ENCODE assay signal across 30 mouse cellular contexts in genomic region chr2:136652206-136653003, GRCm38 (mm10).
A peak's percentile ranks its signal among the peaks of the same experiment; 100 is the strongest.
DNase-seq lines count a peak whose midpoint lies in the region; ATAC-seq and TF ChIP-seq lines count a peak whose summit lies in the region.
"Had no signal": no experiment of that assay in that cellular context is flagged by ENCODE, and none has a peak within 500 bp of the region (broad histone marks: within the 10 kb centered on the region; RNA-seq: fewer than 3 reads in every experiment).

No protein-coding gene starts in this region.

- no peaks in the 10 kb centered on the region for H3K4me1 ChIP-seq in midbrain, embryonic 15.5 days
- no peaks in the 10 kb centered on the region for H3K4me1 ChIP-seq in midbrain, embryonic 10.5 days
- H3K4me1 ChIP-seq in MEL (ENCODE audit: control insufficient read depth in 1 of 2, insufficient read depth in 2 of 2, low read length in 2 of 2): no peaks in the 10 kb centered on the region
- no peaks in the 10 kb centered on the region for H3K4me1 ChIP-seq in neural tube, embryonic 15.5 days
- no peaks in the 10 kb centered on the region for H3K4me1 ChIP-seq in intestine, postnatal 0 days (replicated peaks; ENCODE audit: control insufficient read depth, insufficient read depth, low read length)
- H3K4me1 ChIP-seq: forebrain, embryonic 10.5 days; forebrain, embryonic 15.5 days; lung, embryonic 15.5 days; midbrain, embryonic 12.5 days; neural tube, embryonic 12.5 days had no signal

- no peaks in the 10 kb centered on the region for H3K9me3 ChIP-seq in midbrain, embryonic 15.5 days
- H3K9me3 ChIP-seq in midbrain, embryonic 10.5 days (replicated peaks): no peaks in the 10 kb centered on the region
- H3K9me3 ChIP-seq in MEL (replicated peaks; ENCODE audit: insufficient read depth, low read length): no peaks in the 10 kb centered on the region
- no peaks in the 10 kb centered on the region for H3K9me3 ChIP-seq in neural tube, embryonic 15.5 days (replicated peaks)
- no peaks in the 10 kb centered on the region for H3K9me3 ChIP-seq in intestine, postnatal 0 days (ENCODE audit: control insufficient read depth)
- H3K9me3 ChIP-seq: embryonic facial prominence, embryonic 13.5 days; forebrain, embryonic 10.5 days; forebrain, embryonic 15.5 days; hindbrain, embryonic 13.5 days; limb, embryonic 13.5 days; lung, embryonic 15.5 days; midbrain, embryonic 12.5 days; neural tube, embryonic 12.5 days had no signal

- no peak for TF ChIP-seq RAD21 in MEL (IDR thresholded peaks at IDR 0.05; ENCODE audit: low read depth, low read length)

- no peak for DNase-seq in midbrain, embryonic 10.5 days (ENCODE audit: low spot score)
- DNase-seq in MEL (ENCODE audit: low read depth, low spot score): peak; percentile 1
- DNase-seq in heart, postnatal 14 days: no peak
- DNase-seq: adrenal gland, adult 8-10 months; cerebellum, adult 11-12 months; cerebellum, adult 9-11 months; gastrocnemius, postnatal 14 days; heart, postnatal 4 days; kidney, adult 9 months; kidney, postnatal 10 days; lung, postnatal 4 days; retina, postnatal 1 day; right cerebral cortex, postnatal 14 days; thymus, postnatal 14 days had no signal

- WGBS in midbrain, embryonic 15.5 days: 87% methylated on average over 5 of the region's 5 CpGs
- WGBS in midbrain, embryonic 10.5 days: 90% methylated on average over 5 of the region's 5 CpGs
- WGBS in neural tube, embryonic 15.5 days: 90% methylated on average over 5 of the region's 5 CpGs
- WGBS in intestine, postnatal 0 days: 86% methylated on average over 5 of the region's 5 CpGs

- intact Hi-C loops in heart, postnatal 14 days (cut with DNase I): no loop called here

- no peak overlapping the region for H3K4me3 ChIP-seq in midbrain, embryonic 15.5 days
- H3K4me3 ChIP-seq in midbrain, embryonic 10.5 days: no peak overlapping the region
- no peak overlapping the region for H3K4me3 ChIP-seq in MEL (ENCODE audit: control insufficient read depth in 1 of 2, insufficient read depth in 1 of 2, low read depth in 2 of 2, low read length in 2 of 2)
- no peak overlapping the region for H3K4me3 ChIP-seq in neural tube, embryonic 15.5 days (replicated peaks)
- no peak overlapping the region for H3K4me3 ChIP-seq in intestine, postnatal 0 days (ENCODE audit: low read depth, low read length)
- H3K4me3 ChIP-seq: embryonic facial prominence, embryonic 13.5 days; forebrain, embryonic 10.5 days; forebrain, embryonic 15.5 days; hindbrain, embryonic 13.5 days; limb, embryonic 13.5 days; lung, embryonic 15.5 days; midbrain, embryonic 12.5 days; neural tube, embryonic 12.5 days had no signal

- H3K36me3 ChIP-seq in midbrain, embryonic 15.5 days (replicated peaks): no peaks in the 10 kb centered on the region
- no peaks in the 10 kb centered on the region for H3K36me3 ChIP-seq in midbrain, embryonic 10.5 days
- no peaks in the 10 kb centered on the region for H3K36me3 ChIP-seq in MEL (ENCODE audit: control insufficient read depth in 1 of 2, insufficient read depth in 2 of 2, low read length in 2 of 2)
- H3K36me3 ChIP-seq in neural tube, embryonic 15.5 days: no peaks in the 10 kb centered on the region
- no peaks in the 10 kb centered on the region for H3K36me3 ChIP-seq in intestine, postnatal 0 days (ENCODE audit: control insufficient read depth, insufficient read depth)
- H3K36me3 ChIP-seq: embryonic facial prominence, embryonic 13.5 days; forebrain, embryonic 10.5 days; forebrain, embryonic 15.5 days; hindbrain, embryonic 13.5 days; limb, embryonic 13.5 days; lung, embryonic 15.5 days; midbrain, embryonic 12.5 days; neural tube, embryonic 12.5 days had no signal

- ATAC-seq in midbrain, embryonic 15.5 days (replicated peaks): peak; percentile 37; the same call in 1 of the 2 replicates
- ATAC-seq in common myeloid progenitor, adult 5-6 weeks (replicated peaks; ENCODE audit: low read depth, poor library complexity, severe bottlenecking): 0 out of 2 replicates have a peak, but pooled peaks have one; percentile 62
- ATAC-seq in neutrophil, adult 5-6 weeks (ENCODE audit: extremely low read depth, insufficient number of reproducible peaks, low FRiP score, poor library complexity, severe bottlenecking): peak; percentile 53; the same call in 1 of the 2 replicates
- no peak for ATAC-seq in neural tube, embryonic 15.5 days (ENCODE audit: low FRiP score)
- no peak for ATAC-seq in intestine, postnatal 0 days
- ATAC-seq: forebrain, embryonic 15.5 days; intestine, embryonic 16.5 days had no signal

- H3K79me2 ChIP-seq in MEL (ENCODE audit: control insufficient read depth, insufficient read depth, low read length, poor library complexity): no peaks in the 10 kb centered on the region

- TF ChIP-seq CTCF in MEL (IDR thresholded peaks at IDR 0.05 in 2 of 3, conservative IDR thresholded peaks at IDR 0.05 in 1 of 3; ENCODE audit: control insufficient read depth in 1 of 3, insufficient read depth in 1 of 3, low read depth in 2 of 3, low read length in 3 of 3, poor library complexity in 1 of 3, severe bottlenecking in 1 of 3): no peak
- no peak for TF ChIP-seq CTCF in intestine, postnatal 0 days (IDR thresholded peaks at IDR 0.05; ENCODE audit: low read depth)

- no peak overlapping the region for H3K27ac ChIP-seq in midbrain, embryonic 15.5 days
- H3K27ac ChIP-seq in midbrain, embryonic 10.5 days (replicated peaks): no peak overlapping the region
- H3K27ac ChIP-seq in MEL (ENCODE audit: control insufficient read depth, low read depth, low read length): no peak overlapping the region
- H3K27ac ChIP-seq in neural tube, embryonic 15.5 days (replicated peaks): no peak overlapping the region
- H3K27ac ChIP-seq in intestine, postnatal 0 days (ENCODE audit: low read depth, low read length): no peak overlapping the region
- H3K27ac ChIP-seq: embryonic facial prominence, embryonic 13.5 days; forebrain, embryonic 10.5 days; forebrain, embryonic 15.5 days; hindbrain, embryonic 13.5 days; limb, embryonic 13.5 days; lung, embryonic 15.5 days; midbrain, embryonic 12.5 days; neural tube, embryonic 12.5 days had no signal

- H3K9ac ChIP-seq in midbrain, embryonic 15.5 days: no peak overlapping the region
- no peak overlapping the region for H3K9ac ChIP-seq in MEL (ENCODE audit: control insufficient read depth, low read depth, low read length, poor library complexity, severe bottlenecking)
- H3K9ac ChIP-seq in neural tube, embryonic 15.5 days (replicated peaks): no peak overlapping the region
- H3K9ac ChIP-seq in intestine, postnatal 0 days (ENCODE audit: low read depth, low read length): no peak overlapping the region
- H3K9ac ChIP-seq: embryonic facial prominence, embryonic 13.5 days; forebrain, embryonic 15.5 days; hindbrain, embryonic 13.5 days; limb, embryonic 13.5 days; lung, embryonic 15.5 days; midbrain, embryonic 12.5 days; neural tube, embryonic 12.5 days had no signal

- TF ChIP-seq POLR2A in MEL (IDR thresholded peaks at IDR 0.05; ENCODE audit: control insufficient read depth in 1 of 2, insufficient read depth in 1 of 2, low read depth in 1 of 2, low read length in 2 of 2, poor library complexity in 1 of 2): no peak

- H3K27me3 ChIP-seq in midbrain, embryonic 15.5 days (replicated peaks): no peaks in the 10 kb centered on the region
- no peaks in the 10 kb centered on the region for H3K27me3 ChIP-seq in midbrain, embryonic 10.5 days (ENCODE audit: low read depth, poor library complexity, severe bottlenecking)
- no peaks in the 10 kb centered on the region for H3K27me3 ChIP-seq in MEL (ENCODE audit: control insufficient read depth in 1 of 2, insufficient read depth in 2 of 2, low read length in 2 of 2)
- no peaks in the 10 kb centered on the region for H3K27me3 ChIP-seq in neural tube, embryonic 15.5 days (replicated peaks)
- H3K27me3 ChIP-seq in intestine, postnatal 0 days (replicated peaks; ENCODE audit: control insufficient read depth, insufficient read depth, low read length): no peaks in the 10 kb centered on the region
- H3K27me3 ChIP-seq: embryonic facial prominence, embryonic 13.5 days; forebrain, embryonic 15.5 days; hindbrain, embryonic 13.5 days; limb, embryonic 13.5 days; lung, embryonic 15.5 days; midbrain, embryonic 12.5 days; neural tube, embryonic 12.5 days had no signal

- H3K4me2 ChIP-seq in midbrain, embryonic 15.5 days: no peak overlapping the region
- no peak overlapping the region for H3K4me2 ChIP-seq in neural tube, embryonic 15.5 days
- no peak overlapping the region for H3K4me2 ChIP-seq in intestine, postnatal 0 days (replicated peaks; ENCODE audit: low read depth)
- H3K4me2 ChIP-seq: embryonic facial prominence, embryonic 13.5 days; forebrain, embryonic 15.5 days; heart, embryonic 11.5 days; hindbrain, embryonic 13.5 days; limb, embryonic 13.5 days; liver, embryonic 11.5 days; lung, embryonic 15.5 days; midbrain, embryonic 12.5 days; neural tube, embryonic 12.5 days had no signal

- no peak for TF ChIP-seq EP300 in MEL (IDR thresholded peaks at IDR 0.05; ENCODE audit: low read depth in 1 of 2, low read length in 2 of 2)

TF ChIP-seq in MEL, 35 proteins besides CTCF, POLR2A, EP300 and RAD21:
- TF ChIP-seq TAL1 (IDR thresholded peaks at IDR 0.05; ENCODE audit: low read length): no peak
- no peak for TF ChIP-seq SMC3 (IDR thresholded peaks at IDR 0.05; ENCODE audit: low read depth, low read length)
- no peak for TF ChIP-seq MYB (IDR thresholded peaks at IDR 0.05; ENCODE audit: low read depth, low read length)
TF ChIP-seq in MEL: peak in this region for 0.

Comparison
In these comparisons a context has a peak if more than half of its experiments do, and no peak if none do; other contexts are left out.
1. ATAC-seq: peak in midbrain, embryonic 15.5 days (single experiment), common myeloid progenitor, adult 5-6 weeks (single experiment) and neutrophil, adult 5-6 weeks (single experiment); none in neural tube, embryonic 15.5 days (single experiment) and intestine, postnatal 0 days (single experiment).